Mouse (Mus musculus): Measurements from ENCODE around the gene Tbccd1.

Tbccd1 gene

DNA sequence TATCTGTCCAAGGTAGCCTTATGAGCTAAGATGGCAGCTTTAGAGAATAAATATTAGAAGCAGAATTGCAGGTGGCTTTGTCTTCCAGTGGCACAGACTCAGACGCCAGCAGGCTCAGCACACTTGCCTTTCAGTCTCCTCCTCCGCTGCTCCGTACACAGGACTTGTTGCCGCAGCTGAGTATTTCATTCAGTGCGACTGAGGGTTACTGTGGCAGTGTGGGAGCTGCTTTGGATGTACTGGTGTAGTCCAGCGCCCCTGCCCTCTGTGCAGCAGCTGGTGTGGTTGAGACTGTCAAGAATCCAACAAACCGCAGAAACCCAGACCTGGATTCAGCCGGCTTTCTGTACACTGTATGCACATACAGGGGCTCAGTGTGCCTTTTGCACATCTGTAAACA, 14.9 kb upstream of the Tbccd1 start:
- no peak for DNase-seq (ENCODE audit: low read depth, low spot score)

DNA sequence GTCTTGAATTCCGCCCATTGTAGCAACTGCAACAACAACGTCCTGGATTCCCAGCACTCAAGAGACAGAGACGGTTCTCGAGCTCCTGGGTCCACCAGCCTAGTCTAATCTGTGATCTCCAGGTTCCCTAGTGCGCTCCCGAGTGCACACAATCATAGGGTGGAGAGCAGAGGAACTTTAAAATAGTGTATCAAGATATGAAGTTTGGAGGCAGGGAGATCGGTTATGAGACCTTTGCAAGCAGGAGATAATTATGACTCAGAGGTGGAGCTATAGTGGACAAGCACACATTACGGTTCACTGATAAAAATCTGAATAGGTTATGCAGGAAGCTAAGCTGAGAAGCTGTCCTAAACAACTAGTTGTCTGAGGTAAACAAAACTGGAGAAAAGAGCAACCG, 696 bp downstream of the Tbccd1 start:
- no peak for DNase-seq (ENCODE audit: low read depth, low spot score)

- no peak for DNase-seq (ENCODE audit: low read depth, low spot score)
Observed at GRCm38 (mm10) chr16:22852709-22853108, 4.8 kb downstream of the Tbccd1 start.

DNA sequence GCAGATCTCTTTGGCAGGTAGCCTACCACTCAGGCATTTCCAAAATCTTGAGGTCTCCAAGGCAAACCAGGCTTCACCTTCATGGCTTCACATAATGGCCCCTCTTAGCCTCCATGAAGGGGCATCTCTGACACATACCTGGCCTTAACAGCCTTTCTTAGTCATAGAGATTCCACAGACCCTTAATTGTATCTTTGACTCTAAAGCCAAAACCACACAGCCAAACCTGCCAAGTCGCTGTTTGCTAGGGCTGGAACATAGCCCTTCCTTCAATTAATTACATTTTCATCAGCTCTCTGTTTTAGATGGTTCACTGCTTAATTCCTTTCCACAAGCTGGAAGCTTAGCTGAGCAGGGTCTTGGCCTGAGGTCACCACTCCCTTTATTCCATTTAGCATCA, 9.1 kb downstream of the Tbccd1 start:
- DNase-seq (ENCODE audit: low read depth, low spot score): peak; percentile 90

GRCm38 (mm10) chr16:22847686-22848085, 9.8 kb downstream of the Tbccd1 start:
- peak; percentile 80 for DNase-seq (ENCODE audit: low read depth, low spot score)

DNA sequence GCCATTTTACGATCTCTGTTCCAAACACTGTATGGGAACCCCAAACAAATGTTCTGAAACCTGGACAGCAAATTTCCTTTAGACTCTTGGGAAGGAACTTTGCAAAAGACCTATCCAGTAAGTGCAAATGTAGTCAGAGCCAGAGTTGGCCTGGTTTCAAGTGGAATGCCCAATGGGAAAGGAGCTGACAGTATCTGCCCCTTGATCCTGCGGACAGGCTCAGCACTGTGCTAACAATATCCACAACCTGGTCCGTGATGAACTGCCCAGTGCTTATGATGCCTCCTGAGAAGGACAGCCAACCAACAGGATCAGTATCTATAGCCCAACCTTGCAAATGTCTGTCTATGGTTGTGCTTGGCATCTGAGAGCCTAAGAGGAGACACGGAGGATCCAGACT, 12.0 kb downstream of the Tbccd1 start:
- no peak for DNase-seq (ENCODE audit: low read depth, low spot score)

GRCm38 (mm10) chr16:22844834-22845233, 12.6 kb downstream of the Tbccd1 start:
- DNase-seq (ENCODE audit: low read depth, low spot score): no peak

GRCm38 (mm10) chr16:22844061-22844801, 13.2 kb downstream of the Tbccd1 start:
- no peak for DNase-seq (ENCODE audit: low read depth, low spot score)

GRCm38 (mm10) chr16:22842871-22843270, 14.6 kb downstream of the Tbccd1 start:
- DNase-seq (ENCODE audit: low read depth, low spot score): no peak

DNA sequence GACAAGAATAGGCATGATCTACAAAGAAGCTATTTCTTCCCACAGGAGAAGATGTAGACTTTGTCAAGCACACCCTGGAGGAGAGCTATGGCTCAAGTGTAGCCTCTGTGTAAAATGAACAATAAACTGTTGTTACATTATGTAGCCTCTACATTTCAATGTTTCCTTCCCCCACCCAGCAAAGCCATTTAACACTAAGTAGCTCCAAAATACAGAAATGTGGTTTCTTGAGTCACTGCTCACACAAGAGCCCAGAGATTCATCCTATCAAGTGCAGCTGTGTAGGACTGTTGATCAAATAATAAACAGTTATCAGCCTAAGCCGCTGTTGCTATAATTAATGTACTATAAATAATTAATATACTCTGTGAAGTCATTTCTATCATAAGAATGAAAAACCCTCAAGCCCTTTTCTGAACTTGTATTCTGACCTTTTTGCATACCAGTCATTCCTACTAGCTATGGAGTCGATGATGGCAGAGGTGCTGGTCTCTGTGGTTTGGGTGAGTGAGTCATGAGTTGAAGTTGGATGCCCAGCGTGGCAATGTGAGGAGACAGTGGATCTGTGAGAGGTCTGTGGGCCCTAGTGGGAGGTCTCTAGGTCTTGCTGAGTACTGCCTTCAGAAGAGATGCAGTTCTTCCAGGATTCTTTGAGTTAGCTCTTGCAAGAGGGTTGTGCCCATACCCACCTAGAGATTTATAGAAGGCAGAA, 18.2 kb downstream of the Tbccd1 start:
- DNase-seq (ENCODE audit: low read depth, low spot score): peak; percentile 98

- DNase-seq (ENCODE audit: low read depth, low spot score): peak; percentile 59
Observed at GRCm38 (mm10) chr16:22832932-22833525, 24.4 kb downstream of the Tbccd1 start.

DNA sequence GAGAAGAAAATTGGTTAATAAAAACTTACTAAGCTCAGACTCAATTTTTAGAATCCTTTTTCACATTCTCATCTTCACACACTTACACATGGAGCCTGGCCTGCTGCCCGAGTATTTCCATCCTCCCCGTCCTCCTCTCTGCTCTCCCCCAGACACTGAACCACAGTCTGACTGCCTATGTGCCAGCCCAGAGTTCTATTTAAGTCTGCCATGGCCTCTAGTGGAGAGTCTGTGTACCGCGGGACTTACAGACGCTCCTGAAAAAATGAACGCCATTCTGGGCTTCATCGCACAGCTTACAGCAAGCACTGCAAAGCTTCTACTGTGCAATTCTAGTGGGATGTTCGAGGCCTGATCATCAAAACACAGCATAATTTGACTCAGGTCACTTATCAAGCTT, 36.7 kb downstream of the Tbccd1 start:
- peak; percentile 57 for DNase-seq (ENCODE audit: low read depth, low spot score)

GRCm38 (mm10) chr16:22811477-22811876, 46.0 kb downstream of the Tbccd1 start, which contains the start of gene Crygs:
Crygs (minus strand) TSS chr16:22811577.
- DNase-seq (ENCODE audit: low read depth, low spot score): no peak

DNA sequence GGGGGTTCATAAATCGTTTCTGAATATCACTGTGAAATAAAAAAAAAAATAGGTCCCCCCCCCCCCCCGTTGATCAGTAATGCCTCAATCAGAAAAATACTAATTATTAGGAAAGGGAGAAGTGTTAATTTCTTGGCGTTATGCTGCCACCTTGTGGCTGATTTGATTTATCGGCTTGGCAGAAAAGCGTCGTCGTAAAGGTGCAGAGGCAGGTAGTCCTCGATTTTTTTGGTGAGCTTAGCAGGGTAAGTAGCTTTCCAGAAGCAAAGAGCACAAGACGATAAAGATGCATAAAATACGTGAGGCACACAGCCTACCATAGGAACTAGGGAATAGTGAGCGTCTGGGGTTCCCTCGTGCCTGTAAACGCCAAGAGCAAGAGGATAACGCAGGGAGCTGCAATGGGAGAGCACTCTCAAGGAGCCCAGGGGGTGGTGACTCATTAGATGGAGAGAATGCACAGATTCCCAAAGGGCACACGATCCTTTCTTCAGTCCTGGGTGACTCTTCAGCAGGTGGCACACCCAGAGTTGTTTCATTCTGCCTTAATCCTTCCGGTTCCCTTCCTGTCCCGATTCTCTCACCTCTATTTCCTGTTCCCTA, 49.9 kb downstream of the Tbccd1 start:
- DNase-seq (ENCODE audit: low read depth, low spot score): peak; percentile 69

DNA sequence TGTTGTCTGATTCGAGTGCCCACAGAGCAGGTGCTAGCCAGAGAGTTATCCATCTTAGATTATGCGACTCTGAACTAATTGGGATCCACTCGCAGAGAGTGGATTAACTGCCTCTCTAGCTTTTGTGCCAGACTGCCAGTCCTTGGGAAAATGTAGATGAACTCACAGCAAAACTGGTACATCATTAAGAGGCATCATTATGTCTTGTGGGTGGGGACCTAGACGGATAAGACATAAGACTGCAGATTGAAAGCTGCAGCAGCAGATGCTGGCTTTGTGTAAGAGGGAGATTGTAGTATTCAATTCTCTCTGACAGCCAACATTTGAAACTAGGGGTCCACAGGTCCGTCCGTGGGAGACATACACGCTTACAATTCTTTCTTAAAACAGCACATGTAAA, 54.7 kb downstream of the Tbccd1 start:
- DNase-seq (ENCODE audit: low read depth, low spot score): no peak

DNA sequence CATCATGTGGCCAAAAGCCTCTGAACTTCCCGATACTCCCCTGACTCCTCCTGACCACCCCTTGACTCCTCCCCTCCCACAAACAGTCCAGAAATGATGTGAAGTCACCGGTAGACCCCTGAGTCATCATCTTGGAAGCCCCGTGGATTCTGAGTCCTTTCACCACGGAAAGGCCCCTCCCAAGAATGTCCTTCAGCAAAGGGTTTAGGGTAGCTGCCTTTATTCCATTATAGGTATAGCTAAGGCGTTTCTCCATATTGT, 56.7 kb downstream of the Tbccd1 start:
- peak; percentile 30 for DNase-seq (ENCODE audit: low read depth, low spot score)

- DNase-seq (ENCODE audit: low read depth, low spot score): no peak
Observed at GRCm38 (mm10) chr16:22800026-22800848, 57.2 kb downstream of the Tbccd1 start.

DNA sequence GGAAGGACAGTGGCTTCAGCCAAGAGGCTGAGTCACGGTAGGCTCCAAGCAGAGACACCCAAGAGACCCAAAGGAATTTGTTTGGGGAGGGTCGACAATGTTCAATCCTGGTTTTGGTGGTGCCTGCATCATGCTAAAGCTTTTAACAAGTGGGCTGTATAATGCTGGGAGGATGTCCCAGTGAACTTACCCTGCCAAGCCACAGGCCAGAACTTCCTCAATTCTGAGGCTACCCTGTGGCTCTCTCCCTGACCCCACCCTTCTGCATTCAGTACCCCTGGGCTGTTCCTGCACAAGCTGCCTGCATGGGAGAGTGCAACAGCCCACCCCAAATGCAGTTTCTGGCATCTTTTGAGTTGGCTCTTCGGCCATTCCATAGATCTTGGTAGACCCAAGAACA, 58.9 kb downstream of the Tbccd1 start:
- no peak for DNase-seq (ENCODE audit: low read depth, low spot score)

- no peak for DNase-seq (ENCODE audit: low read depth, low spot score)
Observed at GRCm38 (mm10) chr16:22797521-22797920, 59.9 kb downstream of the Tbccd1 start.

- DNase-seq (ENCODE audit: low read depth, low spot score): peak; percentile 42
Observed at GRCm38 (mm10) chr16:22795497-22795896, 62.0 kb downstream of the Tbccd1 start.

GRCm38 (mm10) chr16:22791235-22791634, 66.2 kb downstream of the Tbccd1 start:
- no peak for DNase-seq (ENCODE audit: low read depth, low spot score)

DNA sequence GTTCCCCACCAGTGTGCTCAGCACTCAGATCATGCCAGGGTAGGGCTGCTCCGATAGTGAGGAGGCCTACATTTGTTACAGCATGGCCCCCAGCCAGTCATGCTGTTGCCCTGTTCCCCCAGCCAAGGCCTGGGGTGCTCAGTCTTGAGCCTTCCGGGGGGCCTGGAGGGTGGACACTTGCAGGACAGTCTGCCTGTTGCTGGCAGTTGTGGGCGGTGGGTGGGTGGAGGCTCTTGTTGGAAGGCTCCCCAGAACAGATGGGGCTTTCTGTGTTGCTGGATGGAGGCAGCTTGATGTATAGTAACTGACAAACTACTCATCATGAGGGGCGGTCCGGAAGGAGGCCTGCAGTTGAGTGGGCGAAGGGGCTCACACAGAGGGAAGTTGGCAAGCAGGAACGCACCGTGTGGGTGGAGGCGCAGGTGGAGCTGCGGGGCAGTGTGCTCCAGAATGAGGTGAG, 67.5 kb downstream of the Tbccd1 start:
- DNase-seq (ENCODE audit: low read depth, low spot score): no peak

Measured in 3T3-L1 (cell line).